In the genomic region with DNA sequence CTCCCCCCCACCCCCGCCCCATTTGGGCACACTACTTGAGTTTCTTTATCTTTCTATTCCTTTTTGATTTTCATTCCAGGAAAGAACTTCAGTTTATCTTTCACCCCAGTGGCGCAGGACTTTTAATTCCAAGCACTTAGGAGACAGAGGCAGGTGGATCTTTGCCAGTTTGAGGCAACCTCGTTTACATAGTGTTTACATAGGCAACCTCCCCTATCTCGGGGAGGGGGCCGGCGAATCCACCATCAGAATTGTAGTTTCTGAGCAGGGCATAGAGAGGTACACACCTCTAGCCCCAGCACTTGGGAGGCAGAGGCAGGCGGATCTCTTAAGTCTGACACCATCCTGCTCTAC, we compare ENCODE assay signal across 9 mouse cellular contexts. TPM values are rescaled to one million over a fixed set of nuclear protein-coding genes. Genes with fewer than 3 reads are reported as not detected.
A peak's percentile ranks its signal among the peaks of the same experiment; 100 is the strongest.
DNase-seq lines count a peak whose midpoint lies in the region; ATAC-seq and TF ChIP-seq lines count a peak whose summit lies in the region.
"Had no signal": no experiment of that assay in that cellular context is flagged by ENCODE, and none has a peak within 500 bp of the region (broad histone marks: within the 10 kb centered on the region; RNA-seq: fewer than 3 reads in every experiment).

No protein-coding gene starts in this region.

- ATAC-seq in hindbrain, postnatal 0 days: no peak
- no peak for ATAC-seq in neural tube, embryonic 13.5 days (ENCODE audit: low read depth)

- peak overlapping the region; percentile 99 for H3K9ac ChIP-seq in hindbrain, postnatal 0 days (replicated peaks; ENCODE audit: low read length)
- H3K9ac ChIP-seq in neural tube, embryonic 13.5 days: peak overlapping the region; percentile 99

- WGBS in embryonic facial prominence, embryonic 10.5 days: 42% methylated on average over 7 of the region's 7 CpGs
- WGBS in hindbrain, postnatal 0 days: 32% methylated on average over 7 of the region's 7 CpGs
- WGBS in neural tube, embryonic 13.5 days: 39% methylated on average over 7 of the region's 7 CpGs

- H3K27me3 ChIP-seq in embryonic facial prominence, embryonic 10.5 days (replicated peaks; ENCODE audit: low read depth, poor library complexity, severe bottlenecking): no peaks in the 10 kb centered on the region
- H3K27me3 ChIP-seq in hindbrain, postnatal 0 days (ENCODE audit: insufficient read depth, low read length): no peaks in the 10 kb centered on the region
- H3K27me3 ChIP-seq in neural tube, embryonic 13.5 days: no peaks in the 10 kb centered on the region

- H3K9me3 ChIP-seq in embryonic facial prominence, embryonic 10.5 days: no peaks in the 10 kb centered on the region
- H3K9me3 ChIP-seq in hindbrain, postnatal 0 days (ENCODE audit: low read length): no peaks in the 10 kb centered on the region
- H3K9me3 ChIP-seq in neural tube, embryonic 13.5 days: no peaks in the 10 kb centered on the region

- no peak overlapping the region for H3K27ac ChIP-seq in left cerebral cortex, adult 2 months
- H3K27ac ChIP-seq in embryonic facial prominence, embryonic 10.5 days (replicated peaks): peak overlapping the region; percentile 96
- peak overlapping the region; percentile 99 for H3K27ac ChIP-seq in hindbrain, postnatal 0 days
- H3K27ac ChIP-seq in neural tube, embryonic 13.5 days (replicated peaks): peak overlapping the region; percentile 98; the same call in 1 of the 2 replicates

- H3K36me3 ChIP-seq in embryonic facial prominence, embryonic 10.5 days (replicated peaks): peaks cover 38% of the 10 kb centered on the region
- H3K36me3 ChIP-seq in hindbrain, postnatal 0 days (ENCODE audit: insufficient read depth, low read length): no peaks in the 10 kb centered on the region
- H3K36me3 ChIP-seq in neural tube, embryonic 13.5 days: peaks cover 27% of the 10 kb centered on the region

- peak overlapping the region; percentile 89 for H3K4me3 ChIP-seq in left cerebral cortex, adult 2 months
- H3K4me3 ChIP-seq in embryonic facial prominence, embryonic 10.5 days: peak overlapping the region; percentile 97
- H3K4me3 ChIP-seq in hindbrain, postnatal 0 days (ENCODE audit: low read length): peak overlapping the region; percentile 85
- peak overlapping the region; percentile 95 for H3K4me3 ChIP-seq in neural tube, embryonic 13.5 days

- intact Hi-C loops in left cerebral cortex, adult 2 months (cut with DNase I): loop anchor here (2.0 kb wide), 1 partner anchor 425 kb away; a partner anchor contains a TSS
- intact Hi-C loops in left cerebral cortex, postnatal 4 days (cut with DNase I): no loop called here

- H3K4me2 ChIP-seq in hindbrain, postnatal 0 days (ENCODE audit: low read depth, low read length): peak overlapping the region; percentile 84
- H3K4me2 ChIP-seq in neural tube, embryonic 13.5 days: peak overlapping the region; percentile 97

- no peak for DNase-seq in left cerebral cortex, adult 2 months (ENCODE audit: extremely low spot score in 1 of 2, low spot score in 2 of 2)
- no peak for DNase-seq in left cerebral cortex, postnatal 4 days
- DNase-seq in embryonic facial prominence, embryonic 10.5 days (ENCODE audit: low spot score): no peak
- no peak for DNase-seq in hindbrain, postnatal 0 days (ENCODE audit: low spot score)
- no peak for DNase-seq in right cerebral cortex, postnatal 10 days (ENCODE audit: low spot score in 2 of 2)
- no peak for DNase-seq in gastrocnemius, adult 8-10 months (ENCODE audit: low spot score in 2 of 2)
- no peak for DNase-seq in left cerebral cortex, adult 18-20 months (ENCODE audit: low spot score in 2 of 2)

- peaks cover 51% of the 10 kb centered on the region for H3K4me1 ChIP-seq in embryonic facial prominence, embryonic 10.5 days
- peaks cover 28% of the 10 kb centered on the region for H3K4me1 ChIP-seq in hindbrain, postnatal 0 days (ENCODE audit: insufficient read depth, low read length)
- H3K4me1 ChIP-seq in neural tube, embryonic 13.5 days (replicated peaks): peaks cover 64% of the 10 kb centered on the region

- no peak for TF ChIP-seq CTCF in left cerebral cortex, adult 2 months (IDR thresholded peaks at IDR 0.05)
- TF ChIP-seq CTCF in hindbrain, postnatal 0 days (IDR thresholded peaks at IDR 0.05; ENCODE audit: low read depth): no peak

RNA-seq across cellular contexts. Expression of a gene that starts 2.1 kb away (rescaled TPM):
- 10 to 100 TPM; 31.4 to 62.5 TPM for total RNA-seq in left cerebral cortex, adult 2 months (2021)
- total RNA-seq in left cerebral cortex, postnatal 4 days (2021): 10 to 100 TPM; 30.2 to 30.7 TPM
- polyA plus RNA-seq in embryonic facial prominence, embryonic 10.5 days (2016; fragmentation: Nextera tagmentation; extraction: Ambion mirVana): 55.2 and 64.8 TPM in 2 replicates
- 59.7 and 62.5 TPM in 2 replicates for total RNA-seq in hindbrain, postnatal 0 days (2014; rRNA removed)
- polyA plus RNA-seq in hindbrain, postnatal 0 days (2015; fragmentation: Nextera tagmentation; extraction: Ambion mirVana): 22.5 and 22.8 TPM in 2 replicates
- 59.9 and 60.1 TPM in 2 replicates for polyA plus RNA-seq in neural tube, embryonic 13.5 days (2015; fragmentation: Nextera tagmentation; extraction: Ambion mirVana)
- total RNA-seq in gastrocnemius, adult 8-10 months (2022): 10 to 100 TPM in 1 of 4 experiments, 1 to 10 TPM in 3; 5.4 to 16.0 (median 6.3) TPM
- 10 to 100 TPM; 44.5 to 52.3 TPM for total RNA-seq in left cerebral cortex, adult 18-20 months (2021)

RNA-seq across cellular contexts. Expression of a gene that starts 6.9 kb away (rescaled TPM):
- total RNA-seq in left cerebral cortex, adult 2 months (2021): not detected
- total RNA-seq in left cerebral cortex, postnatal 4 days (2021): under 1 TPM in 1 of 2 experiments, not detected in 1; 0.48 TPM
- polyA plus RNA-seq in embryonic facial prominence, embryonic 10.5 days (2016; fragmentation: Nextera tagmentation; extraction: Ambion mirVana): not detected in 2 replicates
- 0.42 TPM in 1 of 2 replicates, not detected in the other for total RNA-seq in hindbrain, postnatal 0 days (2014; rRNA removed)
- polyA plus RNA-seq in hindbrain, postnatal 0 days (2015; fragmentation: Nextera tagmentation; extraction: Ambion mirVana): 0.23 and 0.50 TPM in 2 replicates
- 0.23 and 0.31 TPM in 2 replicates for polyA plus RNA-seq in neural tube, embryonic 13.5 days (2015; fragmentation: Nextera tagmentation; extraction: Ambion mirVana)
- not detected for total RNA-seq in gastrocnemius, adult 8-10 months (2022)
- total RNA-seq in left cerebral cortex, adult 18-20 months (2021): under 1 TPM; 0.33 to 0.35 TPM
- total RNA-seq: common myeloid progenitor, adult 5-6 weeks had no signal

RNA-seq across cellular contexts. Expression of a gene that starts 44.1 kb away (rescaled TPM):
- 10 to 100 TPM; 61.5 to 63.2 TPM for total RNA-seq in left cerebral cortex, adult 2 months (2021)
- total RNA-seq in left cerebral cortex, postnatal 4 days (2021): 100 to 1,000 TPM; 150 to 153 TPM
- 18.7 and 21.0 TPM in 2 replicates for polyA plus RNA-seq in embryonic facial prominence, embryonic 10.5 days (2016; fragmentation: Nextera tagmentation; extraction: Ambion mirVana)
- 148 and 163 TPM in 2 replicates for total RNA-seq in hindbrain, postnatal 0 days (2014; rRNA removed)
- 60.1 and 72.1 TPM in 2 replicates for polyA plus RNA-seq in hindbrain, postnatal 0 days (2015; fragmentation: Nextera tagmentation; extraction: Ambion mirVana)
- 38.7 and 38.9 TPM in 2 replicates for polyA plus RNA-seq in neural tube, embryonic 13.5 days (2015; fragmentation: Nextera tagmentation; extraction: Ambion mirVana)
- total RNA-seq in gastrocnemius, adult 8-10 months (2022): 1 to 10 TPM in 3 of 4 experiments, under 1 TPM in 1; 0.77 to 1.4 (median 1.2) TPM
- total RNA-seq in left cerebral cortex, adult 18-20 months (2021): 10 to 100 TPM; 53.0 to 54.4 TPM

Comparison
In these comparisons a context has a peak if more than half of its experiments do, and no peak if none do; other contexts are left out.
1. RNA of a gene that starts 44.1 kb away (total RNA-seq): 150 to 153 TPM in left cerebral cortex, postnatal 4 days, 148 to 163 TPM in hindbrain, postnatal 0 days, 61.5 to 63.2 TPM in left cerebral cortex, adult 2 months and 53.0 to 54.4 TPM in left cerebral cortex, adult 18-20 months; 0.77 to 1.4 TPM in gastrocnemius, adult 8-10 months; every median in the first group is over 10 times any median in the second.
2. Peak in every context shown above with its lines, with median percentiles within 50 percentile points of each other: H3K4me3 ChIP-seq.